Mouse (Mus musculus): ENCODE data around the gene Jmjd7. TPM values are rescaled to one million over a fixed set of nuclear protein-coding genes. Genes with fewer than 3 reads are reported as not detected.

The Jmjd7 gene
- polyA plus RNA-seq, 1 experiment from 2014 or later, result 18.4 TPM

- peak; percentile 70 for ATAC-seq (ENCODE audit: insufficient number of reproducible peaks, low FRiP score, low TSS enrichment, low read depth)
- WGBS, result 15% methylated on average over 9 of the region's 9 CpGs
- peaks cover 29% of the 10 kb centered on the region for H3K4me1 ChIP-seq
- peaks cover 19% of the 10 kb centered on the region for H3K36me3 ChIP-seq
- H3K9ac ChIP-seq, result no peak overlapping the region
- H3K9me3 ChIP-seq, result no peaks in the 10 kb centered on the region
- H3K27me3 ChIP-seq, result no peaks in the 10 kb centered on the region
- H3K4me2 ChIP-seq, result peak overlapping the region; percentile 21; the same call in 1 of the 2 replicates
- H3K27ac ChIP-seq, result peak overlapping the region; percentile 92
- no peak overlapping the region for H3K4me3 ChIP-seq
Measured at GRCm38 (mm10) chr2:119995391-119996281, 31.6 kb upstream of the Jmjd7 start.

GRCm38 (mm10) chr2:119997354-119997753 is 29.9 kb upstream of the Jmjd7 start:
- Histone ChIP-seq H3K9me3 (no peaks in the 10 kb centered on the region), H3K4me3 (no peak overlapping the region), H3K27ac (peak overlapping the region; percentile 92; the same call in 1 of the 2 replicates), H3K4me2 (no peak overlapping the region), H3K4me1 (peaks cover 29% of the 10 kb centered on the region), H3K9ac (no peak overlapping the region), H3K27me3 (no peaks in the 10 kb centered on the region), H3K36me3 (peaks cover 21% of the 10 kb centered on the region)
- WGBS, result 89% methylated on average over 4 of the region's 4 CpGs
- ATAC-seq (ENCODE audit: insufficient number of reproducible peaks, low FRiP score, low TSS enrichment, low read depth), result no peak

GRCm38 (mm10) chr2:119999731-120000130 is 27.6 kb upstream of the Jmjd7 start:
- 91% methylated on average over 2 of the region's 2 CpGs for WGBS
- Histone ChIP-seq H3K9ac (no peak overlapping the region), H3K27ac (no peak overlapping the region), H3K27me3 (no peaks in the 10 kb centered on the region), H3K4me1 (peaks cover 27% of the 10 kb centered on the region), H3K36me3 (peaks cover 30% of the 10 kb centered on the region), H3K4me2 (no peak overlapping the region), H3K4me3 (no peak overlapping the region), H3K9me3 (no peaks in the 10 kb centered on the region)
- ATAC-seq (ENCODE audit: insufficient number of reproducible peaks, low FRiP score, low TSS enrichment, low read depth), result no peak

GRCm38 (mm10) chr2:120000882-120001584 is 26.2 kb upstream of the Jmjd7 start:
- peaks cover 15% of the 10 kb centered on the region for H3K4me1 ChIP-seq
- no peak overlapping the region for H3K27ac ChIP-seq
- H3K4me2 ChIP-seq, result no peak overlapping the region
- no peak overlapping the region for H3K4me3 ChIP-seq
- peaks cover 36% of the 10 kb centered on the region for H3K36me3 ChIP-seq
- no peak overlapping the region for H3K9ac ChIP-seq
- no peaks in the 10 kb centered on the region for H3K27me3 ChIP-seq
- ATAC-seq (ENCODE audit: insufficient number of reproducible peaks, low FRiP score, low TSS enrichment, low read depth), result no peak; the same call in 1 of the 2 replicates
- WGBS, result 56% methylated on average over 3 of the region's 3 CpGs
- H3K9me3 ChIP-seq, result no peaks in the 10 kb centered on the region

- Histone ChIP-seq H3K4me2 (no peak overlapping the region), H3K9ac (no peak overlapping the region), H3K27ac (no peak overlapping the region), H3K9me3 (no peaks in the 10 kb centered on the region), H3K4me1 (peaks cover 6% of the 10 kb centered on the region), H3K4me3 (no peak overlapping the region), H3K36me3 (peaks cover 34% of the 10 kb centered on the region), H3K27me3 (no peaks in the 10 kb centered on the region)
- ATAC-seq (ENCODE audit: insufficient number of reproducible peaks, low FRiP score, low TSS enrichment, low read depth), result no peak
- WGBS, result 74% methylated on average over 4 of the region's 4 CpGs
Measured at GRCm38 (mm10) chr2:120001956-120002355, 25.3 kb upstream of the Jmjd7 start.

GRCm38 (mm10) chr2:120003970-120004369 is 23.3 kb upstream of the Jmjd7 start:
- H3K4me2 ChIP-seq, result no peak overlapping the region
- no peak overlapping the region for H3K4me3 ChIP-seq
- 80% methylated on average over 2 of the region's 2 CpGs for WGBS
- H3K9me3 ChIP-seq, result no peaks in the 10 kb centered on the region
- H3K9ac ChIP-seq, result no peak overlapping the region
- H3K27ac ChIP-seq, result no peak overlapping the region
- H3K36me3 ChIP-seq, result peaks cover 27% of the 10 kb centered on the region
- ATAC-seq (ENCODE audit: insufficient number of reproducible peaks, low FRiP score, low TSS enrichment, low read depth), result no peak
- no peaks in the 10 kb centered on the region for H3K27me3 ChIP-seq
- no peaks in the 10 kb centered on the region for H3K4me1 ChIP-seq

GRCm38 (mm10) chr2:120006696-120007095 is 20.6 kb upstream of the Jmjd7 start:
- Histone ChIP-seq H3K9me3 (no peaks in the 10 kb centered on the region), H3K36me3 (peaks cover 19% of the 10 kb centered on the region), H3K27ac (no peak overlapping the region), H3K9ac (no peak overlapping the region), H3K4me2 (no peak overlapping the region), H3K27me3 (no peaks in the 10 kb centered on the region), H3K4me3 (no peak overlapping the region), H3K4me1 (no peaks in the 10 kb centered on the region)
- ATAC-seq (ENCODE audit: insufficient number of reproducible peaks, low FRiP score, low TSS enrichment, low read depth), result no peak
- WGBS, result 91% methylated on average over 7 of the region's 7 CpGs

GRCm38 (mm10) chr2:120007680-120008210 is 19.5 kb upstream of the Jmjd7 start:
- Histone ChIP-seq H3K36me3 (peaks cover 17% of the 10 kb centered on the region), H3K27me3 (no peaks in the 10 kb centered on the region), H3K4me2 (no peak overlapping the region), H3K4me1 (no peaks in the 10 kb centered on the region), H3K4me3 (no peak overlapping the region), H3K9ac (no peak overlapping the region), H3K27ac (no peak overlapping the region), H3K9me3 (no peaks in the 10 kb centered on the region)
- 71% methylated on average over 4 of the region's 4 CpGs for WGBS
- no peak for ATAC-seq (ENCODE audit: insufficient number of reproducible peaks, low FRiP score, low TSS enrichment, low read depth)

GRCm38 (mm10) chr2:120008672-120009071 is 18.6 kb upstream of the Jmjd7 start:
- H3K36me3 ChIP-seq, result peaks cover 21% of the 10 kb centered on the region
- WGBS, result 71% methylated on average over 4 of the region's 4 CpGs
- H3K4me1 ChIP-seq, result no peaks in the 10 kb centered on the region
- no peaks in the 10 kb centered on the region for H3K9me3 ChIP-seq
- no peak overlapping the region for H3K4me3 ChIP-seq
- H3K27me3 ChIP-seq, result no peaks in the 10 kb centered on the region
- H3K4me2 ChIP-seq, result no peak overlapping the region
- ATAC-seq (ENCODE audit: insufficient number of reproducible peaks, low FRiP score, low TSS enrichment, low read depth), result no peak
- no peak overlapping the region for H3K9ac ChIP-seq
- H3K27ac ChIP-seq, result no peak overlapping the region

- H3K9me3 ChIP-seq, result no peaks in the 10 kb centered on the region
- WGBS, result 76% methylated on average over 8 of the region's 8 CpGs
- H3K27ac ChIP-seq, result no peak overlapping the region
- H3K4me2 ChIP-seq, result no peak overlapping the region
- peaks cover 34% of the 10 kb centered on the region for H3K36me3 ChIP-seq
- H3K4me1 ChIP-seq, result no peaks in the 10 kb centered on the region
- no peak overlapping the region for H3K4me3 ChIP-seq
- ATAC-seq (ENCODE audit: insufficient number of reproducible peaks, low FRiP score, low TSS enrichment, low read depth), result 0 out of 2 replicates have a peak, but pooled peaks have one; percentile 35
- no peak overlapping the region for H3K9ac ChIP-seq
- H3K27me3 ChIP-seq, result no peaks in the 10 kb centered on the region
Measured at GRCm38 (mm10) chr2:120011462-120012200, 15.7 kb upstream of the Jmjd7 start.

- H3K27ac ChIP-seq, result no peak overlapping the region
- 84% methylated on average over 13 of the region's 13 CpGs for WGBS
- no peak overlapping the region for H3K4me2 ChIP-seq
Measured at GRCm38 (mm10) chr2:120012924-120013323, 14.4 kb upstream of the Jmjd7 start.

More at GRCm38 (mm10) chr2:120012924-120013323, 14.4 kb upstream of the Jmjd7 start:
- no peaks in the 10 kb centered on the region for H3K9me3 ChIP-seq
- H3K9ac ChIP-seq, result no peak overlapping the region
- no peaks in the 10 kb centered on the region for H3K4me1 ChIP-seq
- no peaks in the 10 kb centered on the region for H3K27me3 ChIP-seq
- H3K4me3 ChIP-seq, result no peak overlapping the region
- ATAC-seq (ENCODE audit: insufficient number of reproducible peaks, low FRiP score, low TSS enrichment, low read depth), result no peak
- H3K36me3 ChIP-seq, result peaks cover 45% of the 10 kb centered on the region

All from limb, embryonic 15.5 days (tissue).